Mouse (Mus musculus) erythroid progenitor cell, adult 5-6 weeks (primary cell): ENCODE results near the gene Ap1b1. TPM values are rescaled to one million over a fixed set of nuclear protein-coding genes. Genes with fewer than 3 reads are reported as not detected.

Source experiments
- ATAC-seq: replicated peaks from 2 replicates; pipeline ENCODE4 v1.8.0; 2016; ENCODE audit warnings: moderate number of reproducible peaks, mild to moderate bottlenecking, moderate TSS enrichment, inconsistent platforms; ENCODE audit not compliant: poor library complexity, low FRiP score, severe bottlenecking
- total RNA-seq, 2 experiments: library from RNA; stranded (forward) in 1 of 2; stranded (reverse) in 1 of 2; fragments of 150-400 nt in 1 of 2; fragments of 186-747, 209-891 nt in 1 of 2; gene quantifications; 2 replicates each; pipeline versions ENCODE4 v1.2.3 to v1.2.4; 2015 to 2017; ENCODE audit warnings: low replicate concordance in 2 of 2

The Ap1b1 gene
- total RNA-seq, 2 experiments from 2014 or later: 42.8 to 103 TPM

DNA sequence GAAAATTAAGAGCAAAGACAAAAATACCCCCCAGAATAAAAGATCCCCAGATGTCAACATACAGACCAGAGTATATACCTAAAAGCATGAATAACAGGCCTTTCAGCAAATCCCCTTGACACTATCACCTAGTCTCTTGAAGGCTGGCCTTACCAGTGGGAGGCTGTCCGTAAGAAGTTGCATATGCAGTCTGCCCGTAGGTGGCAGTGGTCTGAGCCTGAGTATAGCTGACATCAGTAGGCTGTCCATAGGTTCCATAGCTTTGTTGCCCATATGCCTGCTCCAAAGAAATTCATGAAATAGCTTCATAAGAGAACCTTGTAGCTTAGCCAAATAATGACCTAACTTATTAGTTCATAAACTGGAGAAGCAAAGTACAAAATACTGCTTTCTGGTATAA is 105.1 kb downstream of the Ap1b1 start:
- no peak for ATAC-seq

Other genes with a start within 250 kb of the Ap1b1 start
- gene Cabp7, start 240.0 kb upstream of the Ap1b1 start, total RNA-seq (2015; ENCODE audit: low replicate concordance): not detected in 2 replicates
- gene Cabp7, start 240.0 kb upstream of the Ap1b1 start, total RNA-seq (2017; ENCODE audit: low replicate concordance): not detected in 2 replicates
- 7.2 and 7.5 TPM in 2 replicates for gene Nf2, start 137.3 kb upstream of the Ap1b1 start, total RNA-seq (2015; ENCODE audit: low replicate concordance)
- 18.2 and 19.0 TPM in 2 replicates for gene Nf2, start 137.3 kb upstream of the Ap1b1 start, total RNA-seq (2017; ENCODE audit: low replicate concordance)
- gene Nipsnap1, start 112.9 kb upstream of the Ap1b1 start, total RNA-seq (2015; ENCODE audit: low replicate concordance): not detected in 2 replicates
- 1.3 and 12.7 TPM in 2 replicates for gene Nipsnap1, start 112.9 kb upstream of the Ap1b1 start, total RNA-seq (2017; ENCODE audit: low replicate concordance)
- gene Thoc5, start 91.5 kb upstream of the Ap1b1 start, total RNA-seq (2015; ENCODE audit: low replicate concordance): 3.6 and 4.6 TPM in 2 replicates
- 8.3 and 12.7 TPM in 2 replicates for gene Thoc5, start 91.5 kb upstream of the Ap1b1 start, total RNA-seq (2017; ENCODE audit: low replicate concordance)
- gene Nefh, start 38.8 kb upstream of the Ap1b1 start, total RNA-seq (2015; ENCODE audit: low replicate concordance): not detected in 2 replicates
- gene Nefh, start 38.8 kb upstream of the Ap1b1 start, total RNA-seq (2017; ENCODE audit: low replicate concordance): 0.39 and 0.98 TPM in 2 replicates
- gene Rasl10a, start 71.3 kb downstream of the Ap1b1 start, total RNA-seq (2015; ENCODE audit: low replicate concordance): not detected in 2 replicates
- gene Rasl10a, start 71.3 kb downstream of the Ap1b1 start, total RNA-seq (2017; ENCODE audit: low replicate concordance): 1.5 TPM in 1 of 2 replicates, not detected in the other
- 0.42 and 2.2 TPM in 2 replicates for gene Gas2l1, start 78.5 kb downstream of the Ap1b1 start, total RNA-seq (2015; ENCODE audit: low replicate concordance)
- 1.7 TPM in 1 of 2 replicates, not detected in the other for gene Gas2l1, start 78.5 kb downstream of the Ap1b1 start, total RNA-seq (2017; ENCODE audit: low replicate concordance)
- gene Rhbdd3, start 112.1 kb downstream of the Ap1b1 start, total RNA-seq (2015; ENCODE audit: low replicate concordance): 2.2 and 23.5 TPM in 2 replicates
- gene Rhbdd3, start 112.1 kb downstream of the Ap1b1 start, total RNA-seq (2017; ENCODE audit: low replicate concordance): 3.6 and 4.6 TPM in 2 replicates
- 242 and 276 TPM in 2 replicates for gene Ewsr1, start 112.4 kb downstream of the Ap1b1 start, total RNA-seq (2015; ENCODE audit: low replicate concordance)
- 439 and 531 TPM in 2 replicates for gene Ewsr1, start 112.4 kb downstream of the Ap1b1 start, total RNA-seq (2017; ENCODE audit: low replicate concordance)
- gene Emid1, start 165.4 kb downstream of the Ap1b1 start, total RNA-seq (2015; ENCODE audit: low replicate concordance): not detected in 2 replicates
- 0.90 and 5.5 TPM in 2 replicates for gene Emid1, start 165.4 kb downstream of the Ap1b1 start, total RNA-seq (2017; ENCODE audit: low replicate concordance)